Mouse (Mus musculus): ENCODE measurements around the gene Maz. TPM values are rescaled to one million over a fixed set of nuclear protein-coding genes. Genes with fewer than 3 reads are reported as not detected.

Maz gene
- total RNA-seq, 2 experiments from 2014 or later, result 53.6 to 58.2 TPM

GRCm38 (mm10) chr7:127011051-127011450, 15.8 kb downstream of the Maz start:
- intact Hi-C loops (cut with DNase I; ENCODE audit: low total_unique reads), result no loop called here
- DNase-seq, result no peak

GRCm38 (mm10) chr7:127009307-127010085, 17.3 kb downstream of the Maz start:
- intact Hi-C loops (cut with DNase I; ENCODE audit: low total_unique reads), result no loop called here
- DNase-seq, result no peak

GRCm38 (mm10) chr7:127008239-127009019, 18.4 kb downstream of the Maz start:
- intact Hi-C loops (cut with DNase I; ENCODE audit: low total_unique reads), result no loop called here
- DNase-seq, result peak; percentile 76

GRCm38 (mm10) chr7:127007313-127008024, 19.4 kb downstream of the Maz start:
- intact Hi-C loops (cut with DNase I; ENCODE audit: low total_unique reads), result no loop called here
- no peak for DNase-seq

GRCm38 (mm10) chr7:127004122-127004875, 22.5 kb downstream of the Maz start:
- DNase-seq, result no peak
- intact Hi-C loops (cut with DNase I; ENCODE audit: low total_unique reads), result no loop called here

- intact Hi-C loops (cut with DNase I; ENCODE audit: low total_unique reads), result no loop called here
- DNase-seq, result no peak
Observed at GRCm38 (mm10) chr7:127003620-127004019, 23.2 kb downstream of the Maz start.

- DNase-seq, result no peak
- intact Hi-C loops (cut with DNase I; ENCODE audit: low total_unique reads), result no loop called here
Observed at GRCm38 (mm10) chr7:126999568-126999967, 27.3 kb downstream of the Maz start.

- no peak for DNase-seq
- intact Hi-C loops (cut with DNase I; ENCODE audit: low total_unique reads), result no loop called here
Observed at GRCm38 (mm10) chr7:126996449-126996848, 30.4 kb downstream of the Maz start.

- intact Hi-C loops (cut with DNase I; ENCODE audit: low total_unique reads), result loop anchor here (10.0 kb wide), 1 partner anchor 116 kb away; no protein-coding TSS in a partner anchor
- DNase-seq, result no peak
Observed at GRCm38 (mm10) chr7:126988816-126989215, 38.0 kb downstream of the Maz start.

GRCm38 (mm10) chr7:126986319-126986718, 40.5 kb downstream of the Maz start:
- DNase-seq, result peak; percentile 72
- intact Hi-C loops (cut with DNase I; ENCODE audit: low total_unique reads), result loop anchor here (10.0 kb wide), 1 partner anchor 118 kb away; no protein-coding TSS in a partner anchor

GRCm38 (mm10) chr7:126984667-126985444, 42.0 kb downstream of the Maz start:
- peak; percentile 21 for DNase-seq
- intact Hi-C loops (cut with DNase I; ENCODE audit: low total_unique reads), result loop anchor here (10.0 kb wide), 1 partner anchor 120 kb away; no protein-coding TSS in a partner anchor

- DNase-seq, result no peak
- intact Hi-C loops (cut with DNase I; ENCODE audit: low total_unique reads), result loop anchor here (10.0 kb wide), 1 partner anchor 122 kb away; no protein-coding TSS in a partner anchor
Observed at GRCm38 (mm10) chr7:126983113-126983512, 43.7 kb downstream of the Maz start.

- intact Hi-C loops (cut with DNase I; ENCODE audit: low total_unique reads), result loop anchor here (10.0 kb wide), 1 partner anchor 123 kb away; no protein-coding TSS in a partner anchor
- no peak for DNase-seq
Observed at GRCm38 (mm10) chr7:126982054-126982453, 44.8 kb downstream of the Maz start.

- intact Hi-C loops (cut with DNase I; ENCODE audit: low total_unique reads), result loop anchor here (10.0 kb wide), 1 partner anchor 123 kb away; no protein-coding TSS in a partner anchor
- DNase-seq, result no peak
Observed at GRCm38 (mm10) chr7:126981601-126982000, 45.2 kb downstream of the Maz start.

- DNase-seq, result no peak
- intact Hi-C loops (cut with DNase I; ENCODE audit: low total_unique reads), result no loop called here
Observed at GRCm38 (mm10) chr7:126978841-126979240, 48.0 kb downstream of the Maz start.

GRCm38 (mm10) chr7:126976878-126977459, 49.9 kb downstream of the Maz start:
- DNase-seq, result no peak
- intact Hi-C loops (cut with DNase I; ENCODE audit: low total_unique reads), result no loop called here

- DNase-seq, result peak; percentile 96
- intact Hi-C loops (cut with DNase I; ENCODE audit: low total_unique reads), result no loop called here
Observed at GRCm38 (mm10) chr7:126975950-126976866, 50.6 kb downstream of the Maz start, which contains the start of gene Cdiptos. Cdiptos (minus strand) TSS chr7:126976098.

GRCm38 (mm10) chr7:126975893-126975949, 51.1 kb downstream of the Maz start, which contains the start of gene Cdipt:
Cdipt (plus strand) TSS chr7:126975914.
- intact Hi-C loops (cut with DNase I; ENCODE audit: low total_unique reads), result no loop called here
- no peak for DNase-seq

Data from gastrocnemius, postnatal 14 days (tissue).